Mouse (Mus musculus) layer of hippocampus, postnatal 14 days (tissue): ENCODE measurements at regions not wholly inside any gene's neighbourhood (a gene's known extent, or its start where the extent isn't known, plus 50 kb on each side); places are given as distances from the start of the nearest gene placed in this dataset.

Source experiments
- DNase-seq, 2 experiments: peaks; one replicate each; pipeline ENCODE4 v3.0.0; 2021 to 2022; ENCODE audit warnings: low spot score in 2 of 2, mixed read lengths in 1 of 2

DNA sequence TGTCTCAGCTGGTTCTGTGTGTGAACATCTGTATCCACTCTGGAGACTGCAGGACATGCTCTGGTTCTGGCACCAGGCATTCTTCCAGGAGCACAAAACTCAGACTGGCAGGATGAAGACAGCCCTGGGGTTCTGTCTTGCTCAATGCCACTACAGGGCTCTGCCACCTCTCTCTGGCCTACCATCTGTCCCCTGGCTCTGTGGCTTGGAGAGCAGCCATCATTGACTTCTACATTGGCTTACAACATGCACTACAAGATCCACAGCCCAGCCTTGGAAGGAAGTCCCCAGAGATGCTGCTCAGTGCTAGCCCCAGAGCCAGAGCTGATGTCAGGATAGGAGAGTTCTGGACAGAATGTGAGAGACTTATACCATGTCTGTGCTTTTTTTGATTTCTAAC, 435.5 kb downstream of the Fgf9 start:
- DNase-seq = no peak

DNA sequence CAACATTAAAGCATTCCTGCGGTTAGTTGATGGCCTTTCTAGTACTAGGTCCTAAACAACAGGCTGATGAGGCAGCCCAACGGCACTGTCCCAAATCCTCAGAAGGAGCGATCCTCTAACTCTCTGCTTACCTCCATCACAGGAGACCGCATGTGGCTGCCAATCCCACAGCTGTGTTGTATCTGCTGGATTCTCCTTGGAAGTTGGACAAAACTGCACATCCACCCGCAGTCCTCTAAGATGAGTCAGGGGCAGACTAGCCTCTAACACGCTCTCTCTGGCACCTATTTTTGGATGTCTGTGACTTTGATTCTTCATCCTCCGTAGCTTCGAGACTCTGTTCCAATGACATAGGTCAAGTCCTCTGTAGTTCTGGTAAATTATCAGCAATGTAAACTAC, 432.5 kb downstream of the Fgf9 start:
- no peak for DNase-seq

DNA sequence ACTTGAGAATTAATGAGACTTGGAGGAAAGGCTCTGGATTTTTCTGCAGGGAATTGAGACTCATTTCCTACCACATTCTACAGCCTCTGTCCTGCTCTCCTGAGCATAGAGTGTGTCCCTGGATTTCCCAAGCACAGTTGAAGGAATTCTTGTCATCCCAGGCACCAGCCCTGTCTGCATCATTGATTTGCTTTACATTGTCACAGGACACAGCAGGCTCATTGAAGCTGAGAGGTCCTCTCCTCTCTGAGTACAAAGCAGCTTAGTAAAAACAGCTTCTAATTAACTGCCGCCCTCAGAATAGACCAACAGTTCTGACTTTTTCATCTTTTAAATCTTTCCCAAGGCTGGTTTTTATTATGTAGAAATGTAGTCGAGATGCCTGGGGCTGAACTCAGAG, 429.7 kb downstream of the Fgf9 start:
- DNase-seq = no peak

DNA sequence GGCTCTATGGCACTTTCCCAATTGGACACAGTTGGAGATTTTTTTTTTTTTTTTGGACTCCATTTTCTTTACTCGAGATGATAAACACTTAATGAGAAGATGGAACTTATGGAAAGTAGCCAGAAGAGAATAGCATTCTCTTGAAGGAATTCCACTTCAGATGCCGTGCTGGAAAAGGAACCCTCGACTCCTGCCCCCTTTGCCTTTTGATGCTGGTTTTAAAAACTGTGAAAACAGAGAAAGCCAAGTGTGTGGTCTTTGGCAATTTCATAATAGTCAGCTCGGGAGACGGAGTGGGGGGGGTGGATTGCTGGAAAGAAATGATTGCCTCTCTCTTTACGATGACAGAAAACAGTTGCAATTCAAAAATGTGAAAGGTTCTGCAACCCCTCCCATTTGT, 429.2 kb downstream of the Fgf9 start:
- DNase-seq = no peak

DNA sequence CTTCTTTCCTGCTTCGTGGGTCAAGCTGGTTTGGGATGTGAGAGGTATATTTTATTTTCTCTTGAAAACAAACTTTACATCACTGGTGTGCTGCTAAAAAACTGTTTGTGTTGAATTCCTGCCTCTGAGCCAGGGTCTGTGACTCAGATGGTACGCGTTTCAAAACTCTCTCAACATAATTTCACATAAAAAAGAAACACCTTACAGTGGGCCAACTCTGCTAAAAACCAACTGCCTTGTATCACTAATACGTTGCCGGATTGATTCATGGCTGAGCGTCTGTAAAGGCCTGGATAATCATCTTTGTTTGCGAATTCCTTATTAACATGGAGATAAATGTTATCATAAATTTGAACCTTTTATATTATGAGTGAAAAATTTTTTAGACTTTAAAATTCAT, 428.7 kb downstream of the Fgf9 start:
- DNase-seq = no peak

DNA sequence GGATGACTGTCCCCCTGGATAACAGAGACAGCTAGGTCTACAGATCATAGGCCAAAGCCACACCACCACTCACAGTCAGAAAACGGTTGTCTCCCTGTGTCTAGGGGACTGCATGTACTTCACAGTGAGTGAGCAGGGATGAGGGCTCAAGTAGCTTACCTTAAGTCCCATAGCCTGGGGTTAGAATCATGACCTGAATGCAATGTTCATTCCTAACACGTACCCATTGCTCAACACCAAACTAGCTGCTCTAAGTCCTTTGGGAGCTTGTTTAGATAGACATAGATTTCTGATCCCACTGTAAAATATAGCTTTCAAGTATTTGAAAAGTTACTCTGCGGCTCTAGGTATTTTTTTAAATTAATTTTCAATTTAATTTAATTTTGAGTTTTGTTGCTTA, 426.6 kb downstream of the Fgf9 start:
- DNase-seq = no peak

DNA sequence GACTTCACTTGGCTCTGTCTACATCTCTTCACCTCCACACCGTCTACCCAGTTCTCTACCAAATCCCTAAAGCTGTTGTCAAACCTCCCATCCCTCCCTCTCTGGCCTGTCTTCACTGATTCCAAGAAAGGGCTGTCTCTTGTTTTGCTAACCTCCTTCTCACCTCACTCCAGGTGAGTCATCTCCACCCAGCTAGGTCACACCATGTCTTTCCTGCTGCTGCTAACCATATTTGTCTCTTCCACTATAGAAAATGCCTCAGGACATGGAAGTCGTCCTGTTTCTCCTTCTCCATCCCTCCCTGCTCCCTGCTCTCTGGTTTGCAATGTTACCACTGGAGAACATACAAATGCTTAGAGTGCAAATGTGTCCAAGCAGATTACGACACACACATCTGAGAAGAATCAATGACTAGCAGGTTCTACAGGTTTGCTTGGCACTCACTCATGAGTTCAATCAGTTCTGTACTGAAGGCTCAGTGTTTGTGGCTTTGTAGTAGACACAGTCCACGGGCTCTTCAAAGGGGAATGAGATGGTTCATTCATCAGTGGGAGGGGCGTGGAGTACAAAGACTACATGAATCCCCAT, 424.1 kb downstream of the Fgf9 start:
- no peak for DNase-seq

DNA sequence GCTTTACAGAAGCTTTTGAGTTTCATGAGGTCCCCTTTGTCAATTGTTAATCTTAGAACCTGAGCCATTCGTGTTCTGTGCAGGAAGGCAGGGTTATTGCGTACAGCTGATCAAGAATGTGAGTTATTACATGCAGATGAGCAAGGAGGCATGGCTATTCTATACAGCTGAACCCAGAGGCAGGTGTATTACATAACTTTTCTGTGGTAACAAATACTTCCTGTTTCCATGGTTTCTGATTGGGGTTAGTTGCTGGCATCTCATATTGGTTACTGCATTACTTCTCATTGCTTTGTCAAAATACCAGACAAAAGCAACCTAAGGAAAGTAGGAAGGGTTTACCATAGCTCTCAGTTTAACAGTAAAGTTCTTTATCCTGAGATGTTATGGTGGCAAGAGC, 421.8 kb downstream of the Fgf9 start:
- no peak for DNase-seq

DNA sequence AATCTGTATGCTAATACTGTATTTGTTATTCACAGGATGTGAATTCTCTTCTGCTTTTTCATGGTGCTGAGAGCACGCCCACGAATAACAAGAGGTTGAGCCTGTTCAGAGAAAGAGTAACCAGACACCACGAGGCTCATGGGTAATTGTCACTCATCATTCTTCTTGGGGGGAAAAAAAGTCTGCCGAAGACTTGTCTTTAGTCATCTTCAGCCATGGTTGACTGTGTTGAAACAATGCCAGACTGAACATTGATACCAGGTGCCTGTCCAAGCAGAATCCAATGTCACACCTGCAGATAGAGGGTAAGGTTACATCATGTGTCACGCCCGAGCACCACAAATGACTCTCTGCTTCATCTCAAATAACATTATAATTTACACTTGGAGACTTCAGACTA, 418.5 kb downstream of the Fgf9 start:
- DNase-seq = no peak

DNA sequence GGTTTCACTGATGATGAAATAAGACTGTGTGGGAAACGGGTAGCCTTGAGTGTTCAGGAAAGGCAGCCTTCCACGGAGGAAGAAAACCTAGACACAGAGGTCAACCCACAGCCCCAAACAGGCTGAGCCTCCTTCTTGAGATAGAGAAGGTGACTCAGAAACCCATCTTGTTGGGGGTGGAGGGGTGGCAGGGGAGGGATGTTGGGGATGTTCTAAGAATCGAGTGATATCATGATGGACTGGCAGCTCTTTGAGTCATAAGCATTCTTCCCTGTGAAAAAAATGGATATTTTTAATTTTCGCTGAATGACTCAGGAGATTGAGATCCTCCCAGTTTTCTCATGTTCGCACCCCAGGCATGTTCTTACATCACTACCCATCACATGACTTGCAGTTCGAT, 417.5 kb downstream of the Fgf9 start:
- no peak for DNase-seq

DNA sequence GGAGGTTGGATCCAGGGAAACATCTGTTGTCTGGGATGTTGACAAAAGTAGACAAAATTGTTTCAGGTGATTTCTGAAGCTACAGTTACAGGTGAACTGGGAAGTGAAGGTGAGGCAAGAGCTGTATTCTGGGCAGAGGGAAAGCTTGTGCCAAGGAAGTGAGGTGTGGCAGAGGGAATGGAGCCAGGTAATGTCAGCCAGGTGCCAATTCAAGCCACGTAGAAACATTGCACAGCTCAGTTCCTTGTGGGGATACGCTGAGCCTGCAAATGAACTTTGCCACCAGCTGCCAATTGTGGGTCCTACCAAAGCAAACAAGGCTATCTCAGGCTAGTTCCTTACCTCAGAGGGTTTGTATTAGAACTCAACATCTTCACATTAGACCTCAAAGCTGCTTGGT, 410.1 kb downstream of the Fgf9 start:
- no peak for DNase-seq

DNA sequence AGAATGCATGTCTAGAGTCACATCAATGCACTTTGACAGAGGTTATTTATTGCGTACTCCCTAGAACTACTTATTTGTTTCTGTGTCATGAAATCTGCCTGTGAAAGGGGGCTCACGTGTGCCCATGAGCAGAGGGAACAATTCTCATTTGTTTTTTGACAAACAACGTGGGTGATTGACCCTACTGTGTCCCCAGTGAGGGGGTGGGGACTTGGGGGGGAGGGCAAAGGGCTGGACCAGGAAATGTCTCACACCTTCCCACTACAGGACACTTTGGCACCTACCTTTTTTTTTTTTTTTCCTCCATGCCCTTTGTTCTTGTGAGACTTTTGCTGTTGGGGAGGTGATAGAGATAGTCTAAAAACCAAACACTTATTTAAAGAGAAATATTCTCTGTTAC, 400.3 kb downstream of the Fgf9 start:
- DNase-seq = no peak

DNA sequence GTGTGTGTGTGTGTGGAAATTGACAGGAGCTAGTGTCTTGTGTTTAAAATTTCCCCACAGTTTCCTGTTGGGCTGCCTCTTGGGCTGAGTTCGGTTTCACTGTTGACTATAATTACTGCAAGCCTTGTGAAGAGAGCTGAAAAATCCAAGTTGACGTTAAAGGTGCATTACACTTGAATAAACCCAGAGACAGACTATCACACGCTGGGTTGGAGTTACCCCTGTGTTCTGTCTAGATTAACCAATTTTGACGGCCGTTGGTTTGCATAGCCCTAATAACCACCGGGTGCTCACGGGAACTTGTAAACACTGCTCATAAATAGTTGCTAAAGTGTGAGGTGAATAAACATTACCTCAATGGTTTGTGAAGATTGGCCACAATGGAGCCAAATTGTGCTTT, 398.1 kb downstream of the Fgf9 start:
- DNase-seq = no peak

DNA sequence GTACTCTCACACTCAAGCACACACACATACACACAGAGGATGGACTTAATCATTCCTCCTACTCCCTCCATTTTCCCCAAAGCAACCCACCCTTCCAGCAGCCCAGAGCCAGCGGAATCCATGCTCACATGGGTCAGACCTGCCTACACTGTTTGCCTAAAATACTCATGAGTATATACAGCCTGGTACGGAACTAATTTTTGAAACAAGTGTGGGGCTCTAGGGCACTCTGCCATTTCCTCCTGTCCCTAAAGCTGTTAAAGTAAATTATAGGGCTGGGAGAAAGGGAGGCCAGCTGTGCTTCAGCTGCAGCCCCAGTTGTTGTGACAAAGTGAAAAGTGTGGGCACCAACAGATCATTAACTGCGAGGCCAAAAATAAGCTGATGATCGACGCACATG, 397.5 kb downstream of the Fgf9 start:
- DNase-seq = no peak

DNA sequence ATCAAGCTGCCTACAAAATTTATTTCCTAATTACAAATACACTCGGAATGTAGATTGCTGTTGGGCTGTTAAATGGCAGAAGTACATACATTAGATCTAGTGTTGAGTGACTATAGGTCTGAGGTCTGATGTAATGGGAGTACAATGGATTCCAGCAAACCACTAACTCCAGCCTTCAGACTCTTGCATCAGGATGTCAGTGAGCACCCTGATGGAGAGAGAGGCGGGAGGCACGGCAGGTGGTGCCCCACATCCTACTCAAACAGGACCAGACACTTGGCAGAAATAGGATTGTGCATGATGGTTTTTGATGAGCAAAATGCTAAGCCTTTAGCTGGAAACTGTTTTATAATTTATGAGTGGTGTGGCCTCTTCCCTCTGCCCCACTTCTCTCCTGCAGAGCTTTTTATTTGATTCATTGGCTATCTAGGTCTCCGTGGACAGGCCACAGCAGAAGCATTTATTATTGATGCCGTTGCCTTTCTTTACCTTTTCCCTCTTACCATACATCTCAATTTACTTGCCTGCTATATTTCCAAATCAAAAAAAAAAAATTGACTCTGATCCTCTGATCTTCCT, 376.5 kb downstream of the Fgf9 start:
- no peak for DNase-seq

DNA sequence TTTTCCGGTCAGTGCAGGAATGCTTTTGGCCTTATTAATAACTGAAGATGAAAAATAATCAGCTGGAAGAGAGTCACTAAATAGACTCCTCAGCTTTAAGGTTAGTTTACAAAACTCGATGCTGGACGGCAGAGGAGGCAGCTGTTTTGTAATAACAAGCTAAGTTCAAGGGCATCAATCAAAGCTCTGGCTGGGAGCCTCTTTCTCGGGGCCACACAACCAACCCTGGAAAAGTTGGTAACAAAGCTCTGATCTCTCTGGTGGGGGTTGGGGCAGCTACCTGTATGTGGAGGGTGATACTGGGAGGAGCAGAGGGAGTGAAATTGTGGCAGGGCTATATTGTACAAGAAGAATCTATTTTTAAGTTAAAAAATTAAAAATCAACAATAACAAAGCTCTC, 374.1 kb downstream of the Fgf9 start:
- no peak for DNase-seq

DNA sequence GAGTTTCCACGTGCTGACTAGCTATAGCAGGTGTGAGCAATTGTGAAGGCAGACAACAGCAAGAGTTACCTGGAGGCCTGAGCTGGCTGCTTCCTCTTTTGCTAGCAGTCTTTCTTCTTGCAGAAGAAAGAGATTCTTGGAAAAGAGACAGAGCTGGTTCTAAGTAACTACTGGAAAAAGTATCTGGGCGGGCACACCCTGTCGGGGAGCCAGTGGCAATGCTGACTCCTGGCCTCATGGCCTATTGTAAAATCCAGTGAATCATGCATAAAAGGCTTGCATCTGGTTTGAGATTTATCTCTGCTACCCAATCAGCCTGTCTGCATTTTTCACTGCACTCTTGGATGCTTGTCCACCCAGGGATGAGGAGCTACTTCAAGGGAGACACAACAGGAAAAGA, 372.2 kb downstream of the Fgf9 start:
- DNase-seq = no peak

DNA sequence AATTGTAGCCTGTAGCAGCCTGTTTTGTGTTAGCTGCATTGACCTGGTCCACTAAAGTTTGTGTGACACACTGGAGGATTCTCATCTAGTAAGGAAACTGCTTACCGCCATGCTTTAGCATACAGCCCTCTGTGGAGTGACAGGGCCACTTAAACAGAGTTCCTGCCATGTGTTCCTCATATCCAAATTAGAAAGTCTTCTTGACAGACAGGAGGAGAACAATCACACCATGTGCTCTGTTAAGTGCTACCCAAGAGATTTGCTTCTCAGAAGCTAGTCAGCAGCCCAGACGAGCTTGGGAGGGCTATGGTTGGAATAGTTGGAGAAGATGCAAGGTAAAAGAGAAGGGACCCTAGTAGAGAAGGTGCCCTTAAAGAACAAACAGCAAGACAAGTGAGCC, 369.6 kb downstream of the Fgf9 start:
- DNase-seq = no peak

DNA sequence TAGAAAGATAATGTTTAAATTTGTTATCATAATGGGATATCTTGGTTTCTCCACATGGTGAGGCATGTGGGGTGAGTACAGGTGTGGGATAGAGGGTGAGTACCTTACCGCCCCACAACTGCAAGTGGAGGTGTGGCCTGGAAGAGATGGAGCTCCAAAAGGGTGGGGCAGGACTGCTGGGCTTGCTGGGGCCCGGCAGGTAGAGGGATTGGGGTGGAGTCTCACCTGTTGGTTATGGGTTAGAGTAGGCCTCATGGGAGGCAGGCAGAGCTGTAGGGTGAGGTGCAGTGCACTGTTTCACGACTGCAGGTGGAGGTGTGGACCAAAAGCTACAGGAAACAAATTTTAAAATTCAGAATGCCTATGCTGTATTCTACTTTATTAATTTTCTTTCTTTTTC, 365.7 kb downstream of the Fgf9 start:
- DNase-seq = no peak

DNA sequence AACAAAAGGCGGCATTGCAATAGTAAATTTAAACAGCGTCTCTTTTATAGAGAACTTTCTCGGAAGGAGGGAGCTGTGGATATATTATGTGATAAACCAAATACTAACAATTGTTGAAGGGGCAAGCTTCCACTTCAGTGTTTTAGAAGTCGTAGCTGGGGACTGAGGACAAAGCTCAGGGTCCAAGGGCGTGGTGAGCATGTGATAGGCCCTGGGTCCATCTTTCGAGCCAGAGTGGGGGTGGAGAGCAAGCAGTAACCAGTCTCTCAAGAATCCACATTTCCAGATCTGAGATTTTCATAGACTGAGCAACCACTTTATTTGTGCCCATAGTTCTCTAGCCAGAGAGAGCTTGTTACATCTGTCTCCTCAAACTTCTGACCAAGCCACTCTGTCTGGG, 356.1 kb downstream of the Fgf9 start:
- DNase-seq = no peak

DNA sequence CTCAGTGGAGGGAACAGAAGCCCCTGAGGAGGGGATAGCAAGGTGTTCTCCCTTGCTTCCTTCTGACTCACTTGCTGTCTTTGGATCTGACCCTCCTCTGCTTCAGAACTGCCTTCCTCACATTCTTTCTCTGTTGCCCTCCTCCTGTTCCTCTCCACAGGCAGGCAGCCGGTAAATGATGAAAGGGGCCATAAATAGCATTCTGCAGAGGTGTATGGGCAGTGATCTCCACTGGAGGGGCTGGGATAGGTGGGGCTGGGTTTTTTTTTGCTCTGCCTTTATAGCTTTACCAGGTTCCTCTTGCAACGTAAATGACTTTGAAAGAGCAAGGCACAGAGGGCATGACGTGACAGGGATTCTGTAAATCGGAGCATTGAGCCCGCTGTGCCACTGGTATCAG, 351.6 kb downstream of the Fgf9 start:
- no peak for DNase-seq

DNA sequence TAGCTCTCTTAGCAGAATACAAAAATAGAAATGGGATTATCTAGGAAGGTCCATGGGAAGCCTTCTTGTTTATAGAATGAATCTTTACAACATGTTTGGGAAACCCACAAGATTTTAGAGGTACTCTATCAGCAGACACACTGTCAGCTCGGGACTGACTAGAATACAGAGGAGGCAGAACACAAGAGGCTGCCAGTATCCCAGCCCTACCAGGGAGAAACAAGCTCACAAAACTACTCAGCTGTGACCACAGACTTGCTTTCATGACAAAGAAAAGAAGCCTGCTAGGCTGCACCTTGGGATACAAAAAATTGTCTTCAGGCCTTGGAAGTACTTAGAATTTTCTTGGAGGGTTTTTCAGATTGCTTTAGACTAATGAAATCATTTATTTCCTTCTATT, 347.2 kb downstream of the Fgf9 start:
- DNase-seq = no peak

DNA sequence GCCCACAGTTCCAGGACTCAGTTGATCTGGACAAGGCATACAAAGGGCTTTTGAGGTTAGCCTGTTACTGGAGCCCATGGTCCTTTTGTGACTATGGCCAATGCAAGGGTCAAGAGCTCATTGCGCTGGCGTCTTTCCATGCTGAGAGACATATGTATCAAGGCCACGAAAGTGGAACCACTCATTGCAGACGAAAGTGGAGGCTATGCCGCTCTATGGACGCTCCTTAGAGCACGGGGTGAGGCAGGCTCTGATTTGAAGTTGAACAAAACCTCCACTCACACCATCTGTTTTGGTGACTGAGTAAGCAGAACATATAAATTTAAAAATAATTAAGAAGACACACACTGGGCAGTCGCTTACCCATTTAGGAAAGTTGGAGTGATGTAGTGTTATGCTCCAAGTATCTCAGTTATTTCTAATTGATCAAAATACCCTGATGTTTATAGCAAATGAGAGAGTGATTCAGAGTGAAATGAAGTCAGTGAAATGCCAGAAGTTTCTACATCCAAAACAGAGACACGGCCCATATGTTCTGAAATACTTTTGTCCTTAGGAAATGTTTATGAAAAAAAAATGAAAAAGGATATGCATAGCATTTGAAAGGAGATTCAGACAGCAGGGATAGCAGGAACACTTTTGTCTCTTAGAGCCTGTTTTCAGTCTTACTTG, 321.8 kb downstream of the Fgf9 start:
- peak in 1 of 2 experiments; percentile 29 for DNase-seq
